In genomic region chr17:64469754-64470400, GRCm38 (mm10) we compare ENCODE assay signal across 11 mouse cellular contexts.
DNase-seq lines count a peak whose midpoint lies in the region; ATAC-seq and TF ChIP-seq lines count a peak whose summit lies in the region.
"Had no signal": no experiment of that assay in that cellular context is flagged by ENCODE, and none has a peak within 500 bp of the region (broad histone marks: within the 10 kb centered on the region; RNA-seq: fewer than 3 reads in every experiment).

No protein-coding gene starts in this region.

- no peak for DNase-seq in heart, postnatal 0 days (ENCODE audit: low spot score)
- no peak for DNase-seq in heart, adult 18-20 months
- DNase-seq in embryo, embryonic 10 days (ENCODE audit: low spot score) = peak; percentile 30
- peak; percentile 50 for DNase-seq in embryonic facial prominence, embryonic 14.5 days (ENCODE audit: low spot score)
- DNase-seq in gastrocnemius, postnatal 14 days = no peak
- no peak for DNase-seq in gastrocnemius, postnatal 25 days
- DNase-seq: kidney, adult 11 months; spleen, adult 18-20 months; thymus, postnatal 4 days had no signal

- TF ChIP-seq CTCF in heart, postnatal 0 days (IDR thresholded peaks at IDR 0.05; ENCODE audit: low read depth) = no peak

- WGBS in heart, postnatal 0 days = 32% methylated on average over 12 of the region's 12 CpGs
- 30% methylated on average over 12 of the region's 12 CpGs for WGBS in embryonic facial prominence, embryonic 14.5 days
- WGBS in limb, embryonic 15.5 days = 12% methylated on average over 12 of the region's 12 CpGs

- no peaks in the 10 kb centered on the region for H3K36me3 ChIP-seq in heart, postnatal 0 days (replicated peaks; ENCODE audit: control insufficient read depth, insufficient read depth, low read length)
- H3K36me3 ChIP-seq in embryonic facial prominence, embryonic 14.5 days (ENCODE audit: control insufficient read depth, insufficient read depth, low read length) = no peaks in the 10 kb centered on the region
- H3K36me3 ChIP-seq in limb, embryonic 15.5 days = no peaks in the 10 kb centered on the region

- H3K27me3 ChIP-seq in heart, postnatal 0 days (ENCODE audit: control insufficient read depth, insufficient read depth, low read length) = no peaks in the 10 kb centered on the region
- H3K27me3 ChIP-seq in embryonic facial prominence, embryonic 14.5 days (replicated peaks; ENCODE audit: control insufficient read depth, insufficient read depth, low read length) = no peaks in the 10 kb centered on the region
- 0 out of 2 replicates have a peak, but pooled peaks cover 4% of the 10 kb centered on the region for H3K27me3 ChIP-seq in limb, embryonic 15.5 days

- no peak overlapping the region for H3K9ac ChIP-seq in heart, postnatal 0 days (replicated peaks; ENCODE audit: low read depth, low read length)
- 0 out of 2 replicates have a peak overlapping the region, but pooled peaks have one; percentile 8 for H3K9ac ChIP-seq in embryonic facial prominence, embryonic 14.5 days (ENCODE audit: low read depth, low read length)
- no peak overlapping the region for H3K9ac ChIP-seq in limb, embryonic 15.5 days

- no peak overlapping the region for H3K4me3 ChIP-seq in heart, postnatal 0 days (ENCODE audit: low read depth, low read length)
- H3K4me3 ChIP-seq in embryonic facial prominence, embryonic 14.5 days (ENCODE audit: low read depth, low read length) = no peak overlapping the region
- peak overlapping the region; percentile 18 for H3K4me3 ChIP-seq in limb, embryonic 15.5 days
- H3K4me3 ChIP-seq: erythroblast, embryonic 14.5 days had no signal

- no peak for TF ChIP-seq EP300 in heart, postnatal 0 days (IDR thresholded peaks at IDR 0.05; ENCODE audit: low read depth)

- no peaks in the 10 kb centered on the region for H3K4me1 ChIP-seq in heart, postnatal 0 days (ENCODE audit: control insufficient read depth, insufficient read depth)
- peaks cover 5% of the 10 kb centered on the region; the same call in 1 of the 2 replicates for H3K4me1 ChIP-seq in embryonic facial prominence, embryonic 14.5 days (ENCODE audit: control insufficient read depth, insufficient read depth, low read length)
- peaks cover 6% of the 10 kb centered on the region; the same call in 1 of the 2 replicates for H3K4me1 ChIP-seq in limb, embryonic 15.5 days

- no peaks in the 10 kb centered on the region for H3K9me3 ChIP-seq in heart, postnatal 0 days (replicated peaks; ENCODE audit: control insufficient read depth, low read length)
- H3K9me3 ChIP-seq in embryonic facial prominence, embryonic 14.5 days (ENCODE audit: control insufficient read depth, low read length) = no peaks in the 10 kb centered on the region
- H3K9me3 ChIP-seq in limb, embryonic 15.5 days = no peaks in the 10 kb centered on the region

- ATAC-seq in heart, postnatal 0 days (ENCODE audit: insufficient read depth, low read depth) = no peak
- ATAC-seq in embryonic facial prominence, embryonic 14.5 days (ENCODE audit: low read depth) = peak; percentile 26; the same call in 1 of the 2 replicates
- ATAC-seq in limb, embryonic 15.5 days (ENCODE audit: insufficient number of reproducible peaks, low FRiP score, low TSS enrichment, low read depth) = no peak

- H3K27ac ChIP-seq in heart, postnatal 0 days (ENCODE audit: low read depth) = no peak overlapping the region
- H3K27ac ChIP-seq in embryonic facial prominence, embryonic 14.5 days (replicated peaks; ENCODE audit: low read depth, low read length) = no peak overlapping the region
- no peak overlapping the region for H3K27ac ChIP-seq in limb, embryonic 15.5 days

- peak overlapping the region; percentile 16; the same call in 1 of the 2 replicates for H3K4me2 ChIP-seq in heart, postnatal 0 days (ENCODE audit: low read depth, low read length)
- peak overlapping the region; percentile 38 for H3K4me2 ChIP-seq in embryonic facial prominence, embryonic 14.5 days (ENCODE audit: low read depth, low read length)
- peak overlapping the region; percentile 41 for H3K4me2 ChIP-seq in limb, embryonic 15.5 days

- intact Hi-C loops in gastrocnemius, postnatal 14 days (cut with DNase I; ENCODE audit: low total_unique reads) = no loop called here

Comparison
In these comparisons a context has a peak if more than half of its experiments do, and no peak if none do; other contexts are left out.
1. DNase-seq: peak in embryo, embryonic 10 days (single experiment) and embryonic facial prominence, embryonic 14.5 days (single experiment); none in heart, postnatal 0 days (single experiment), heart, adult 18-20 months (0 of 2), gastrocnemius, postnatal 14 days (single experiment) and gastrocnemius, postnatal 25 days (single experiment).
2. Peak in every context shown above with its lines, with median percentiles within 50 percentile points of each other: H3K4me2 ChIP-seq.